Mouse (Mus musculus) bone marrow, adult 2 months (tissue): Measurements from ENCODE around the gene Trhde. TPM values are rescaled to one million over a fixed set of nuclear protein-coding genes. Genes with fewer than 3 reads are reported as not detected.

Source experiments
- H3K27ac ChIP-seq: fragments of 200-500 bp; 2 replicates; pipeline ENCODE4 v1.5.1; 2012; ENCODE audit warnings: low read depth, mild to moderate bottlenecking, control low read depth, inconsistent platforms, low read length; ENCODE audit not compliant: control insufficient read depth, poor library complexity, insufficient read depth
- H3K4me1 ChIP-seq: fragments of 200-500 bp; 2 replicates; pipeline ENCODE4 v1.6.1; 2011; ENCODE audit warnings: low read length; ENCODE audit not compliant: control insufficient read depth, insufficient read depth
- H3K4me3 ChIP-seq: fragments of 200-500 bp; replicated peaks from 2 replicates; pipeline ENCODE3; 2011; ENCODE audit warnings: mild to moderate bottlenecking, low read depth, low read length, control low read depth; ENCODE audit not compliant: control insufficient read depth
- CTCF ChIP-seq: fragments of 200-500 bp; IDR thresholded peaks from 2 replicates; pipeline ENCODE4 v1.5.1; 2011; ENCODE audit warnings: low read length, control low read depth; ENCODE audit not compliant: control insufficient read depth, insufficient read depth
- POLR2A ChIP-seq: fragments of 200-500 bp; IDR thresholded peaks from 2 replicates; pipeline ENCODE4 v1.6.1; 2011; ENCODE audit warnings: low read depth, mild to moderate bottlenecking, control low read depth, low read length, borderline replicate concordance; ENCODE audit not compliant: control insufficient read depth
- WGBS: fragments of 180-500 bp; shearing (Covaris S2); methylation state at CpG from one replicate; pipeline ENCODE4 v1.1.7; 2018; 5-methylcytosine and 5-hydroxymethylcytosine counted together
- polyA plus RNA-seq: library from polyadenylated mRNA; stranded (reverse); fragments of >200 nt; gene quantifications from 2 replicates; pipeline ENCODE4 v1.2.4, GENCODE M21; 2011; ENCODE audit warnings: low replicate concordance; ENCODE audit not compliant: missing spikeins, insufficient read depth, insufficient read length

Trhde gene
- polyA plus RNA-seq, 1 experiment: not detected

DNA sequence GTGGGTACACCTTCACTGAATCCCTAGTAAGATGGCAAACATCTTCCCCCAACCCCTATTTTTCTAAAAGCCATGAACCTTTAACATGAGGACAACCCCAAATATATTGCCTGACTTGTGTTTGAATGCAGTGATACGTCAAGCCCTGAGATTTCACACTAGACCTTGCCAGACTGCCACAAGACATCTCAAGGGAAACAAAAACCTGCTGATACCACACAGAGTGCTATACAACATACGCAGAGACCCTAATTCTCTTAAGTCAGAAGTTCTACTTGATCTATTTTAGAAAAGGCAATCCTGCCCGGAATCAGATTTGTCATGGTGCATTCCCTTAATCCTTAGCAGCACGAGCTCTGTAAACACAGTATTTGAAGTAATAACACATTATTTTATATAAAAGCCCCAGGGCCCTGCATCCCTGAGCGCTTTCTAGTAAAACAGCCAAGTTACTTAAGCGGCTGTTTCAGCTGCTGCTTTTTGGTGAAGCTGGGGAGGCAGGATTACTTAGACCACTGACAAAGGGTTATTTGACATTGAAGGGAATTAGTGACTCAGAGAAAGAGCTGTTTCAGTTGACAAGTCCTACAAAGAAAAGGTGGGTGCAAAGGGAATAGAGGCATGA is 130.2 kb downstream of the Trhde start:
- H3K4me3 ChIP-seq: no peak overlapping the region
- no peak for TF ChIP-seq CTCF
- no peak for TF ChIP-seq POLR2A
- no peaks in the 10 kb centered on the region for H3K4me1 ChIP-seq
- WGBS: 78% methylated on average over 6 of the region's 6 CpGs
- no peak overlapping the region for H3K27ac ChIP-seq

DNA sequence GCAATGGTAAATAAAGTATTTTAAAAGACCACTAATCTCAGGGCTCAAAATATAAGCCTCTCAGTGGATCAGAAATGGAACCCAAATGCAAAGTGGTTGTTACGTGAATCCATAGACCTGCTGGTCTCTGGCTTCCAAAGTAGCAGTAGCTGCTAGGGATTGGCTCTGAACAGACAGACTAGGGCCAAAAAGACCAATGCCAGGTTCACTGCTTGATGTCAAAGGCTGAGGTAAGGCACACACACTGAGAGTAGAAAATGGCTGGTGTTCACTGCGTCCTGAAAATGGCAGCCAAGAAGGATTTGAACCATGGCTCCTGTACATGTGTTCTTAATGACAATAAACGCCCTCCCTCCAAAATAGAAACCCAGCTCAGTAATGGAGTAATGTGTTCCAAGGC is 209.1 kb downstream of the Trhde start:
- no peak for TF ChIP-seq CTCF
- TF ChIP-seq POLR2A: no peak
- no peak overlapping the region for H3K4me3 ChIP-seq
- H3K4me1 ChIP-seq: no peaks in the 10 kb centered on the region
- H3K27ac ChIP-seq: no peak overlapping the region
- 73% methylated on average over 3 of the region's 3 CpGs for WGBS

DNA sequence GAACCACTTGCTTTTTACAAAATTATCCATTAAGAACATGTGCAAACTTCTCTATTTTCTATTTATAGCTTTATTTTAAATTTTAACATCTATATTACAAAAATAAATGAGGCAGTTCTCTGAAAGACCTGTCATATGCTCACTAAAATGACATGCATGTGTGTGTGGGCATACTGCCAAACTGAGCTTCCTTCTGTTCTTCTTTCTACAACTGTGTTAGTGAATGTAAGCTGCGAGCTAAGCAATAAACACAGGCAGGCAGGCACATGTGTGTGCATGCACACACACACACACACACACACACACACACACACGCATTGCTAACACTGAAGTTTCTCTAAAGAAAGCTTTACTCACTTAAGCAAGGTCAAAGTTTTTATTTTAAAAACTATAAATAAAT is 223.2 kb downstream of the Trhde start:
- 67% methylated on average over 2 of the region's 2 CpGs for WGBS
- TF ChIP-seq POLR2A (no peak), CTCF (no peak)

DNA sequence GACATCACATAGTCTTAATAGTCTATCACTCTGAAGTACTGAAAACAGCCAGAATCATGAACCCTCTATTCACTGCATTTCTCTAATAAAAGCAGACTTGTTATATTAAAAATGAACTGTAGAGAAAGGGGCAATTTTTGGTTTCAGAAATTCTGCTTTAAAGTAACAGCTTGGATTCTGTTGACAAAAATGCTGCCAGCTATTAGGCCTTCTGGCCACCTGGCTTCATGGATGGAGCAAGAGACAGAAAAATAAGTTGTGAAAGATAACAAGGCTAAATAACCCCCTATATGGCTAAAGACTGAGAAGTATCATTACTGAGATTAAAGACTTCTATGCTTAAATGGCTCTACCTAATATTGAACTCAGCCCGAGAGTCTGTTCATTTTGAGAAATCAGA is 234.2 kb downstream of the Trhde start:
- H3K4me3 ChIP-seq: no peak overlapping the region
- no peaks in the 10 kb centered on the region for H3K4me1 ChIP-seq
- H3K27ac ChIP-seq: no peak overlapping the region
- TF ChIP-seq CTCF (no peak), POLR2A (no peak)
- 78% methylated on average over 1 of the region's 1 CpGs for WGBS

More for the DNA sequence above, 223.2 kb downstream of the Trhde start:
- no peak overlapping the region for H3K4me3 ChIP-seq
- no peaks in the 10 kb centered on the region for H3K4me1 ChIP-seq
- no peak overlapping the region for H3K27ac ChIP-seq

DNA sequence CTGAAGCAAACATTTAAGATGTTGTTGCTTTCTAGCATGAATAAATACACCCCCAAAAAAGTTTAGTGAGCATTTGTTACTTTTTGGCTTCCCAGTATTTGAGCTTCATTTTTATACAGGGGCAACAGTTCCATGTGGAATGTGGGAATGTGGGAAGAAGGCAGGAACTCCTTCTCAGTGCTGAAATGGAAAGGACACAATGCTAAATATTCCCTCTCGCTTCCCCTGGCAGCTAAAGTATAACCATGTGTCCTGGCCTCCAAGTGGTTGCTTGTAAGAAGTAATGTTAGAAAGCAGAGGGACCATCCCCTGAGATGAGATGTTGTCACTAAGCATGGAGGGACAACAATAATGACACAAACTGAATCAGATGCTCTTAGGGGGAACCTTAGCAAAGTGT is 292.9 kb downstream of the Trhde start:
- H3K4me3 ChIP-seq: no peak overlapping the region
- TF ChIP-seq CTCF (no peak), POLR2A (no peak)
- H3K4me1 ChIP-seq: no peaks in the 10 kb centered on the region
- no peak overlapping the region for H3K27ac ChIP-seq
- 72% methylated on average over 1 of the region's 1 CpGs for WGBS

DNA sequence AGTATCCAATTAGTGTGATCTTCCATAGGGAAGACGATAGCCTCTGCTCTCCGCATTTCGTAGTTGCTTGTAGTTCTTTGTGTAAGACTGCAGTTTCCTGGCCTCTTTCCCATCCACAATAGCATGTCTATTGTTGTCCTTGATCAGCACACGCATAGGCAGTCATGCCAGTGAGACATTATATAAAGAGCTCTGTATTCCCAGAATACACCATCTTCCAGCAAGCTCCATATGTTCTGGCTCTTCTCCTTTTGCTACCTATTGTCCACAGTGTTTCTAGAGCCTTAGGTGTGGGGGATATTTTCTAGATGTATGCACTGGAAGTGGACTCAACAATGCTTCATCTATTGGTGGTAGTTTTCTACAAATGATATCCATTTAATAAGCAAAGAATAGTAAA is 313.3 kb downstream of the Trhde start:
- H3K4me3 ChIP-seq: no peak overlapping the region
- no peaks in the 10 kb centered on the region for H3K4me1 ChIP-seq
- 75% methylated on average over 4 of the region's 4 CpGs for WGBS
- no peak overlapping the region for H3K27ac ChIP-seq
- TF ChIP-seq POLR2A (no peak), CTCF (no peak)

DNA sequence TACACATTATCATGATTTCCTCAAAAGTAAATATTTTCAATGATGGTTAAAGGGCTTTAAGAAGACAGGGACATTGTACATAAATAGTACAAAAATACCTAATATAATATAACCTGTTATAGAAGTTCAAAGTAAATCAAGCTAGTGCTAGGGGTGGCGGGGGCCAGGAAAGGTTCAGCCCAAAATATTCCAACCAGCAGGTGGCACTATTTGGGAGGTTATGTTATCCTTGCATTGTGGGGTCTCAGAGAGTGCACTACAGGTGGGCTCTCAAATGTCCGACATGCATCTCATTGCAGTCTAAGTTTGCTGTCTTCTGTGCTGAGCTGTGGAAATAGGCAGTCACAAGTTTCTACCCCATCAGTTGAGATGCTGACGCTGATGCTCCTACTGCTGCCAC is 346.5 kb downstream of the Trhde start:
- H3K4me3 ChIP-seq: no peak overlapping the region
- no peaks in the 10 kb centered on the region for H3K4me1 ChIP-seq
- H3K27ac ChIP-seq: no peak overlapping the region
- TF ChIP-seq POLR2A: no peak
- TF ChIP-seq CTCF: no peak
- 68% methylated on average over 3 of the region's 3 CpGs for WGBS

DNA sequence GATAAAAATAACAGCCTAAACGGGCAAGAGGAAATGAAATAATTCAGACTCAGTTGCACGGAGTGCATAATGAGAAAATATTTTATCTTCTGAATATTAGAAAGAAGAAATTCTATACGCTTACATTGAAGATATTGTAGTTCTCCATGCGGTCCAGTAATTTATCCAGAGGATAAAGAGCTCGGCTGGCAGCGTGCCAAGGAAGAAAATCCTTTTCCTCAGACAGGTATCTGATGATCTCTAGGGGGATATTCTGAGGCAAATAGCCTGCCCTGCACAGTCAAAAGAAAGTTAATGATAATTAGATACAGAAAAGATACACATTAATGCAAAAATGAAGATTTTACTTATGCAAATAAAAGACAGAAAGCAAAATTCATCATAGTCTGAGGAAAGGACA is 354.0 kb downstream of the Trhde start:
- Histone ChIP-seq H3K4me1 (no peaks in the 10 kb centered on the region), H3K27ac (no peak overlapping the region), H3K4me3 (no peak overlapping the region)
- no peak for TF ChIP-seq CTCF
- no peak for TF ChIP-seq POLR2A
- WGBS: 76% methylated on average over 6 of the region's 6 CpGs

DNA sequence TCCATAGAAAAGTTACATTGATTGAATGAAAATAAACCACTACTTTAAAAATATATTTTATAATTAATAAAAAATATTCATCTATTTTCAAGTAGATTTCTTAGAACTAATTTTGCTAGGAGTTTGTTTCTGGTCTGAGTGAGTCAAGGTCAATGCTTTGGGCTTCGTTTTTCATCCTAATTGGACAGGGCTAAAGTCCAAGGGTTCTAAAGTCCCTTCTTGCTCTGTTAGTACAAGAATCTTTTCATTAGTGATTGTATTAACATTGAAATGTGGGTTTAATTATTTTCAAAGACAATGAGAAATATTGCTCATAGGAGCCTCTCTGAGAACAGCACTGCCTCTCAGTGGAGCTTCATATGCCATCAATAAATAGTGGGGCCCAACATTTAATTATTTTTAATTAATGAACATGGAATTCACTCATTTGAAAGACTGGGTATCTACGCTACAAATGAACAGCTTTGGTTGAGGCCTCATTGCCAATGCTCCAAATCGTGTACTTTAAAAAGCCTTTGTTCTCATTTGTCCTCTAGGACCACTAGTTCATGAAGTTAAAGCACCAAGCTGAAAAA is 383.1 kb downstream of the Trhde start:
- WGBS: 56% methylated on average over 3 of the region's 3 CpGs
- TF ChIP-seq CTCF (no peak), POLR2A (no peak)
- H3K4me3 ChIP-seq: no peak overlapping the region
- no peaks in the 10 kb centered on the region for H3K4me1 ChIP-seq
- H3K27ac ChIP-seq: no peak overlapping the region
